Mouse (Mus musculus) layer of hippocampus, postnatal 10 days (tissue): ENCODE results near the gene Tmem178b. TPM values are rescaled to one million over a fixed set of nuclear protein-coding genes. Genes with fewer than 3 reads are reported as not detected.

Experiments
- DNase-seq, 2 experiments: peaks; one replicate each; pipeline ENCODE4 v3.0.0; 2021; ENCODE audit warnings: low spot score in 2 of 2
- total RNA-seq, 2 experiments: library from RNA; stranded (reverse); gene quantifications; 2 replicates each; pipeline ENCODE4 v1.2.3; 2021

Tmem178b gene
- total RNA-seq, 2 experiments from 2014 or later: 312 to 332 TPM

GRCm38 (mm10) chr6:39917729-39918128, 44.7 kb downstream of the Tmem178b start:
- DNase-seq: no peak

GRCm38 (mm10) chr6:39919011-39919709, 46.1 kb downstream of the Tmem178b start:
- no peak for DNase-seq

GRCm38 (mm10) chr6:39926442-39926841, 53.4 kb downstream of the Tmem178b start:
- no peak for DNase-seq

GRCm38 (mm10) chr6:39936590-39936989, 63.5 kb downstream of the Tmem178b start:
- no peak for DNase-seq

DNA sequence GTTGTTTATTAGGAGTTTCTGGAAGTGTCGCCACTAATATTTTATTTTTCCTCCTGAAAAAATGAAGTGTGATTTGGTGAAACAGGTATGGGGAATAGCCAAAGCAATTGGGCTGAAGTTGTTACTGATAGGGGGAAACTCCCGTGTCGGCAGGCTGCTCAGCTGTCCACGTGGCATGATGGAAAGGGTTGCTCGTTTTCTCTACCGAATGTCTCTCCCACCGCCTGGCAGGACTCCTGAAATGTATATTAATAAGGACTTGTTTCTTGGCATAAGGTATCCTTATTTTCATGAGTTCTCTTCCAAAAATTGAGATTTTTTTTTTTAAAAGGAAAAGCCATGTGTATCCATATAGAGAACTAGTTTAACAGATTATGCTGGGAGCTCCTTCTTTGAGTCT, 67.8 kb downstream of the Tmem178b start:
- DNase-seq: no peak

DNA sequence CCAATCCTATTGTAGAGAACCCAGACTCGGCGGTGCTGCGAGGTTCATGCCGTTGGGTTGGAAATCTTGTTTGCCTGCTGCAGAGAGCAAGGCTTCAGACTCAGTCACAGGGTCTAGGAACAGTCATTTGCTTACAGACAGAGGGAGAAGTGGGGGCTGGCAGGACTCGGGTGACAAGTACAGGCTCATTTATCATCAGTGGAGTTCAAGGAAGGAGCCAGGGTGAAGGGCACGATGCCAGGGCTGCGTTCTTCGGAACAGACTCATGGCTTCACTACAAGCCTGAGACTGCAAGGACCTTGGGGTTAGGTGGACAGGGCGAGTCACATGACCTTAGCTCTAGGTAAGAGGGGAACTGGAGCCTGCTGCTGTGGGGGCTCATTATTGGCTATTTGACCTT, 71.8 kb downstream of the Tmem178b start:
- no peak for DNase-seq

DNA sequence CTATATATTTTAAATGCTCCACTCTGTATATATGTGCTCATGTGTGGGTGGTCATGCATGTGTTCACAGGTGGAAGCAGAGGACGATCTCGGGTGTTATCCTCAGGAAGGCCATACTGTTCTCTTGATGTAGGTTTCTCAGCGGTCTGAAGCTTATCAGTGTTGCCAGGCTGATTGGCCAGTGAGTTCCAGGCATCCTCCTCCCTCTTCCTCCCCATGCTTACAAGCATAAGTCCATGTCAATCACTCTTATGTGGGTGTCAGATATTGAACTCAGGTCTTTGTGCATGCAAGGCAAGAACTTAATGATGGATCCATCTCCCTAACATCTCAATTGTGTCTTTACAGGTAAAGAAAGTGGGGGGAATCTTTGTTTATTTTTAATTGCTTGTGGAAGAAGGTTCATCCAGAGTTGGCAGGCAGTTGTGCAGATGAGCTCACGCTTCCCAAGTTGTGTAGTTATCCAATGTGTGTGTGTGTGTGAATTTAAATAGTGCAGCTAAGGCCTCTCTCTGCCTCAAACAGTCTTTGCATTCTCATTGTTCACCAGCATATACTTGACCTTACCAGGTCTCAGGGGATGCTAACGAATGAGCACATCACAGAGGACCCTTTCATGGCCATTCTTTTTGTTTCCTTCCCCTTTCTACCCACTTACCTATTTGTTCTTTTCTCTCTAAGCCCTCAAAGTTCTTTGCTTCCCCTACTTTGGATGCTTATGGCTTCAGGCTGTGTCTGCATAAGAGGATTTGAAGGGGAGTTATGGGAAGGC, 72.8 kb downstream of the Tmem178b start:
- DNase-seq: no peak

- no peak for DNase-seq
These were observed 73.5 kb downstream of the Tmem178b start for GRCm38 (mm10) chr6:39946601-39947000.

DNA sequence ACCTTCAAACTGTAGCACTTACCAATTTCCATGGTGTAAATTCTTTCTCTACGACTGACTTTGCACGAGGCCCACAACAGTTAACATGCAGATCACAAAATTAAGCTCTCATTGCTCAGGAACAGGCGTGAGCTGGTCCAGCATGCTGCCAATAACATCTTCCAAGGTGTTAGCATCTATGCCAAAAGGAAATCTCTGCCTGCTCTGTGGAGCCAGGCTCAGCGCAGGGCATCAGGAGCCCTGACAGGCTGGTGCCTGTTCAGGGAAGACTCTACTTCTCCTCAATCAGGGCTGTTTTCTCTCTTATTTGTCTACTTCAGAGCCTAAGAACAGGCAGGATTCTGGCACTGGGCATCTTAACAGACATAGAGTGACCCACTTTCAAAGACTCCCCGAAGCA, 80.9 kb downstream of the Tmem178b start:
- no peak for DNase-seq

DNA sequence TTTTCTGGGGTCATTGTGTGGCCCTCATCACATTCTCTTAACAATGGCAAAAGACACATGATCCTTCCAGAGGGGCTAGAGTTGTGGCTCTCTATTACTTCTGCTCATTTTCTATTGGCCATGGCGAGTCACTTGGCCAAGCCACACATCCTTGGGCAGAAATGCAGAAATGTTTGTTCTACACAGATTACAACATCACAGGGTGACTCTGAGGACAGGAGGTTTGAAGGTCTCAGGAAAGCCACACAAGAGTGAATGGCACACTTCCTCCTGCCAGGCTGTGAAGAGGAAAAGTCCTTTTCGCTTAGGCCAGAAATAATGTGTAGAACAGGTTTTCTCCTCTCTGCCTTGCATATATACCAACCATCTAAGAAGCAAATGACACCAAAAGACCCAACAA, 82.1 kb downstream of the Tmem178b start:
- DNase-seq: no peak

DNA sequence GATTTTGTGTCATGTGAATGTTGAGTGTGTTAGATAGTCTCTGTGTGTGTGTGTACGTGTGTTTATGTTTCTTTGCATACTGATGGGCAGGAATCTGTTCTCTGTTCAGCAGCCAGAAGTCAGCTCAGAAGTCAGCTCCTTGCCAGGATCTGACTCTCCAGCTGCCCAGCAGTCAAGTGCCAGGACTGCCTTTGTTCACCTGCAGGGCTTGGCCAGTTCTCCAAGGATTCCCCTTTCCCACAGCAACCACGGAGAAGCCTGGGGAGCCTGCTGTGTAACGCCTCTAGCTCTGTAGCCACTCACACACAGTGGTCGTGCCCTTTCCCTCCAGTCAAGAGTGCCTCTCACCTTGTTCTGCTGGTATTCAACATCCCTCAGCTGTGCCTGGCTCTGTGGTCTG, 91.5 kb downstream of the Tmem178b start:
- DNase-seq: no peak

DNA sequence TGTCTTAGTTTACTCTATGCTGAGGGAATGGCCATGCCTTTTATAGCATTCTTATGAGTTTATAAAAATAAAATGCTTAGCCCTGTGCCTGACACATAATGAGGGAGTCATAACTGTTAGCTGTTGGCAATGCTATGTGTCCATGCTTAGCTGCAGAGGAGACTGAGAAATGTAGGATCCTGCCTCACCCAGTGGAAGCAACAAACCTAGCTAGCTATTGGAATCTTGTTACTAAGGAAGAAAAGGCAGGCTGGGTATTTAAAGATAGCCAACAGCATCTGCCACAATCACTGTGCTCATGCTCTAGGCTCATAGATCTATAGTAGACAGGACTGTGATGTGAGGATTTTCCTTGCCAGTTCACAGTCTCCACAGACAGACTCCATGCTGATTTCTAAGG, 97.2 kb downstream of the Tmem178b start:
- no peak for DNase-seq

- no peak for DNase-seq
These were observed 105.9 kb downstream of the Tmem178b start for GRCm38 (mm10) chr6:39978942-39979341.

DNA sequence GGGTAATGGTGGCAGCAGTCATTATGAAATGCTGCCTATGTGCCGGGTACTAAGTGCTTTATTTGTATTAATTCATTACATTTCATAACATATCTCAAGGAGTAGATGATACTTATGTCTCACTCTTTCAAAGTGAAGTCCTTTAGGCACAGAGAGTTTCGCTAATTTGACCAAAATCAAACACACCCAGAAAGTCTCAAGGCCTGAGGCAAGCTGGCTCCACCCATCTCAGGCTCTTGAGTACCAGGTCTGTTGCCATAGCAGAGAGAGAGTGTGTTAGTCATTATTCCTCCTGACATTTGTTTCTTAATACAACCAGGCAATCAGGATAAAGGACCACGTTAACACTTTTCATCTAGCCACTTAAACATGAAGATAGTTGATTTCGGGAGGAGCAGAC, 117.7 kb downstream of the Tmem178b start:
- no peak for DNase-seq

DNA sequence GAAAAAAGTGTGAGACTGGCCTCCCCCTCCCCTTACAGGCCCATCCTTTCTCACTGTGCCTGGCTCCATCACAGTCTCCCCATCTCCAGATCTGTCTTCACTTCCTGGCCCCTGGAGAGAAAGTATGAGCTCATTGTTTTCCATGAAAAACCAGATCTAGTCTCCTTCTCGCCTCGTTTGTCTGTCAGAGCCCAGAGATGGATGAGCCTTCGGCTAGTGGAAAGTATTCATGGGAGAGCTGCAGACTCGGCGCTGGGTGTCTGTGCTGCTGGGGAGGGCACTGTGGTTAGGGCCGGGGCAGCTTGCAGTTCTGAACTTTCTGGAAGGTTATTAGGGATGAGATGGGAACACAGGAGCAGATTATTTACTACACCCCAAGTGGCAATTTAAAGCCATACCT, 118.9 kb downstream of the Tmem178b start:
- no peak for DNase-seq

DNA sequence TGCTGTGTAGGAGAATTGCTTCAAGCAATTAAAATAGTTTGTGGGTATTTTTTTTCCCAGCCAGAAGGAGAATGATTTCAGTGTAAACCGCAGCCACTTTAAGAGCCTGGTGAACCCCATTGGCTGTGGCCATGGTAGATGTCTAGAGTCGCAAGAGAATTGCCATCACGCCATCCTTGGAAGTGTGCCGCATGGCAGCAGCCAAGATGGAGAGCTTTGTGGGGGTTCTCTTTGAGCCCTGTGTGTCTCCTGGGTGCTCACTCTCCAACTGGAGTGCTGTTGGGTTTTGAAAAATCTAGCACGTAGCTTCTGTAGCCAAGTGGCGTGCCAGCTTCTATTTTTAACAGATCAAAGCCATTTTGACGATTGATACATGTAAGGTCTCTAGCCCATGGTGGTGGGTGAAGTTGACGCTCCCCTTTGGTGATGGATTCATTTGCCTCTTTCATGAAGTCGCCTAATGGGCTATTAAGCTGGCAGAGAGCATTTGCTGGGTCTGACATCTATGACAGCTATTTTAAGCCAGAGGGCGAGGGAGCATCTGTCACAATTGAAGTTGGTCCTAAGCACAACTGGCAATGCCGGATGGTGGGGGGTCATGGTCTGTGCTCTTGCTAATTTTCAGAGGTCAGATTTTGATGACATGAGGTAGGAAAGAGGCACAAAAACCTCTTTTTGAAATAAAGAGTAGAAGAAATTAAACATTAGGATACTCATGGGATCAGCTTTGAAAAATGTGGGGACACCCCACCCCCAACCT, 133.1 kb downstream of the Tmem178b start:
- peak; percentile 44 to 50 for DNase-seq

DNA sequence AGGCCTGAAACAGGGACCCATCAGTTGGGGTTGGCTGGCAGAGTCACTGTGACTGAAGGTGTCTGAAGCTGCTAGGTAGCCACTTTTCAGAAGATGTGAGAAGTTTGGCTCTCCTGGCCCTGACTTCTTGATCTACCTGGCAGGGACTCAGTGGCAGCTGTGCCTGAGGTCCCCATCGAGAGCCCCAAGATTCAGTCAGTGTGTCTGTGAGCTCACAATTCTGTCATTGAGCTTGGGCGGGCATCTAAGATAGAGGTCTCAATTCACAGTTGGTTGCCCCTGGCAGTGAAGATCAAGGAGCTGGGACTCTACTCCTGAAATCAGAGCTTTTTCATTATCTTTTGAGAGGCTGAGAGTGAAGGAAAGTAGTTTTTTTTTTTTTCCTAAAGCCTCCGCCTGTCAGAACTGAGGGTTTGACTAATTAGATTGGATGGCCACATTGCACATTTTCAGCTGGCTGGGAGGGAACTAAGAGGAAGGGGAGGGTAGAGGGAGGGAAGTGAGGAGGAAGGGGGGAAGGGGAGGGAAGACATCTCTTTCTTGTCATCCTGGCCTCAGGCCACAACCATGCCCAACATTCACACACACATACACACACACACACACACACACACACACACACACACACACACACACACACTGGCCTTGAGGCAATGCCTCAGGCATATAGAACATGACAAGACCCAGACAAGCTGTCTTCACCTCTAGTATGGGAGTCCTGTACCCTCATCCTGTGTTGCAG, 135.3 kb downstream of the Tmem178b start:
- DNase-seq: no peak

DNA sequence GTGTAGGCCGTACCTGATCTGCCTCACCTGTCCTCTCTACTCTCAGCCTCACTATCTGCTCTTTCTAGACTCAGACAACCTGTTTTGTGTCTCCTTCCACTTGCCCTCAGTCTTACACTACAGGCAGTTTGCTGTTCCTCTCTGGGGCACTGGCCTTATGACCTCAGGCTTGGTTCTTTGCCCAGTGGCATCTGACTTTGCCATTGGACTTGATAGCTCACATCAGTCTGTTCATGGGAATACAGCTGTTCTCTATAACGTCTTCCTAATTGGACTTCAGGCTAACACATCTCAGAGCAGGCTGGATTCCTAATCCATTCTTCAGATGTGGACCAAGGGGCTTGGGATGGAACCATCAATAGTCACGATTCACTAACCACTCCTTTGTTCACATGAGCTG, 136.6 kb downstream of the Tmem178b start:
- no peak for DNase-seq

- DNase-seq: no peak
These were observed 138.0 kb downstream of the Tmem178b start for GRCm38 (mm10) chr6:40011066-40011465.

GRCm38 (mm10) chr6:40011609-40012008, 138.5 kb downstream of the Tmem178b start:
- no peak for DNase-seq

DNA sequence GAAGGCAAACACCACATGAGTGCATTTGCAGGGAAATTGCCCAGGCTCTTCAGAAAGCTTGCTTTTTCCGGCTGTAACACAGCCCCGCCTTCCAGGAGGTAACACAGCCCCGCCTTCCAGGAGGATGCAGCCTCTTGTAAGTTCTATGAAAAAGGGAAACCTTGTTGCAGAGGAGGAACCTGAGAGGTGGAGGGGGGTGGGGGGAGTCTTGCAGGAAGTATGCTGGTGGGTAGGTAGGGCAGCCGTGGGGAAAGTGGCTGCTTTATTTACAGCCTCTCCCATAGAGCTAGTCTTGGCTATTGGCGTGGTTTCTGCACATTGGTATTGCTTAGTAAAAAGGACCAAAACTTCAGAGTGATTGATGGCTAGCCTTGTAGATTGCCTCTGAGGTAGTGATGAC, 140.3 kb downstream of the Tmem178b start:
- DNase-seq: no peak
